Mouse (Mus musculus): ENCODE data around the gene Gnb5. TPM values are rescaled to one million over a fixed set of nuclear protein-coding genes. Genes with fewer than 3 reads are reported as not detected.
"Not testable (repeated sequence)": the region's sequence is repeated elsewhere in the genome, so short reads cannot be mapped to it uniquely, and the experiment has no call there.

Gene Gnb5
- total RNA-seq, 2 experiments from 2014 or later, result 161 to 167 TPM

DNA sequence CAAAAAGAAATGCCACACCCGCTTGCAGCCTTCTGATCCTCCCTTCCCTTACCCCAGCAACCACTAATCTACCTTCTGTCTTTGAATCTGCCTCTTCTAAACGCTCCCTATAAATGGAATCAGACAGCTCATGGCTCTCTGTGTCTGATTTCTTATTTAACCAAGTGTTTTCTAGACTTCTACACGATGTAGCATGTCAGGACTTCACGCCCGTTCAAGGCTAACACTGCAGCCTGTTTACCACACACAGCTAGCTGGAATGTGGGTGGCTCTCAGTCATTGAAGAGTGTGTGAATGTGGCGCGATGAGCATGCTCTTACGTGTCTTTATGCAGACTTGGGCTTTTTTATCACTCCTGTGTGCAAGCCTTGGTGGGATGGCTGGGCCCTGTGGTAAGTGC is 47.0 kb downstream of the Gnb5 start:
- DNase-seq (ENCODE audit: low spot score in 2 of 2), result peak in 1 of 2 experiments; percentile 36

DNA sequence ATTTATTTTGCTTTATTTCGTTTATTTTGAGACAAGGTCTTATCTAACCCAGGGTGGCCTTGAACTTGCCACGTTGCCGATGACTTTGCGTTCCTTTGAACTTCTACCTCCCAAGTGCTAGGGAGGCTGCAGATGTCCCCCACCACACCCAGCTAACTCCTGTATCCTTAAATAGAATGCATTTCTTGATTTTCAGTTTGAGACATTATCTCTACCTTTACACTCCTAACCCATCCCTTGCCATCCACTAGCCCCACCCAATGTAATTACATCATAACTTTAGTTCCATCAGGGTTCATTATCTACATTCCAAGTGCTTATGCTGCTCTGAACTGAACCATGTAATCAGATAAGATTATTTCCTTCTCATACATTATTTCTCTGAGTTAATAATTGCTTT is 49.7 kb downstream of the Gnb5 start:
- no peak for DNase-seq (ENCODE audit: low spot score in 2 of 2)

- peak; percentile 34 to 52 for DNase-seq (ENCODE audit: low spot score in 2 of 2)
Measured at GRCm38 (mm10) chr9:75357087-75357654, 51.1 kb downstream of the Gnb5 start.

DNA sequence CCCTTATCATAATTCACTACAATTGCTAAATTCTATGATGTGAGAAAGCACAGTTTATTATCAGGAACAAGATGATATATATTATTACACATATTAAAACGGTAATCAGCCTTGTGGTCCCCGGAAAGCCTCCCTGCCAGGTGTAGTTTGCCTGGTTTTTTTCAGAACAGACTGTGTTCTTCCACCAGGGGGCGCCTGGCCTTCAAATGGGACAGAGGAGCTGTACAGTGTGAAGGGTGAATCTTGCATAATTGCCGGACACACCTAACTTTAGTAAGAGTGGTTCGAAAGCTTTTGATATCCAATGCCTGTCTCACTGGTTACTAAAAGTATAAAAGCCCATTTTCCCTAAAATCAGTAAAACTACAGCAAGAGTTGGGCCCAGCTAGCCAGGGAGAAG is 55.6 kb downstream of the Gnb5 start:
- peak; percentile 61 to 76 for DNase-seq (ENCODE audit: low spot score in 2 of 2)

DNA sequence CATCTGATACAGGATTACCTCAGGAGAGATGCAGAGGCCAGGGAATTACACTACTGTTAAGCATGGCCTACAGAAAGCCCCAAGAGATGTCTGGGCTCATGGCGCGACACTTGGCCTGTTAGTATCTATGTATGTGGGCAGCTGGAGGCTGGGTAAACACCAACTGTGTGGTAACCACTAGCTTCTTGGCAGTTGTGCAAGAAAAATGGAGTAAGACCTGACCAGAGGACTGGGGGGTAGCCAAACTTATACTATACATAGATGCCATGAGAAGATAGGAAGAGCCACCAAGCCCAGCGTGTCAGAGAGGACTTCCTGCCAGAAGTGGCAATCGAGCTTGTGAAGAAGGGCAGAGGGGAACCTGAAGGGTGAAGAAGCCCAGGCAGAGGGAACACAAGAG is 56.1 kb downstream of the Gnb5 start:
- no peak for DNase-seq (ENCODE audit: low spot score in 2 of 2)

DNA sequence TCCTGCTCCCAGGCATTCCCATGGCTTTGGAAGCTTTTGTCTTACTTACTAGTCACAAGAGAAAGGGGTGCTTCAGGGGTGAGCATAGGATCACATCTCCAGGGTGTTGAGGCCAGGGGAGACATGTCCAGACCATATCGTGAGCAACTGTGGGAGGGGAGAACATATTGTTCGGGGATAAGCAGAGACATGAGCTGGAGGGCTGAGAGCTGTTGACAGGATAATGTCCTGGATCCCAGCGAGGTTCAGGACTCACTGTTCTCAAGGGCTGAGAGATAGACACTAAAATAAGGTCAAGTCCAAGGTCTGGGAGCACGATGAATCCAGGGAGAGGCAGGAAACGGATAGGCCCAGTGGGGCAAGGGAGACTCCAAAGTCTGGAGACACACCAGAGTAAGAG is 56.9 kb downstream of the Gnb5 start:
- no peak for DNase-seq (ENCODE audit: low spot score in 2 of 2)

GRCm38 (mm10) chr9:75363702-75364101 is 57.6 kb downstream of the Gnb5 start:
- DNase-seq (ENCODE audit: low spot score in 2 of 2), result not testable (repeated sequence)

DNA sequence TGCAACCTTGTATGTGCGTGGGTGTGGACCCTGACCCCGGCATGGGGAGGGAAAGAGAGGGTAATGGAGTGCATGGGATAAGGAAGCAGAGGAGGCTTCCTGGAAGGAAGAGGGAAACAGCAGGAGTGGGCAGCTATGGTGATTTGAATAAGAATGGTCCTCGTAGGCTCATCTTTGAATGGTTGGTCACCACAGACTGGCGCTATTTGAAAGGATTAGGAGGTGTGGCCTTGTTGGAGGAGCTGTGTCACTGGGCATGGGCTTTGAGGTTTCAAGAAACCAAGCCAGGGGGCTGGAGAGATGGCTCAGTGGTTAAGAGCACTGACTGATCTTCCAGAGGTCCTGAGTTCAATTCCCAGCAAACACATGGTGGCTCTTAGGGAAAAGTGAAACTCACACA is 59.1 kb downstream of the Gnb5 start:
- DNase-seq (ENCODE audit: low spot score in 2 of 2), result no peak

GRCm38 (mm10) chr9:75366191-75366590 is 60.1 kb downstream of the Gnb5 start:
- no peak for DNase-seq (ENCODE audit: low spot score in 2 of 2)

DNA sequence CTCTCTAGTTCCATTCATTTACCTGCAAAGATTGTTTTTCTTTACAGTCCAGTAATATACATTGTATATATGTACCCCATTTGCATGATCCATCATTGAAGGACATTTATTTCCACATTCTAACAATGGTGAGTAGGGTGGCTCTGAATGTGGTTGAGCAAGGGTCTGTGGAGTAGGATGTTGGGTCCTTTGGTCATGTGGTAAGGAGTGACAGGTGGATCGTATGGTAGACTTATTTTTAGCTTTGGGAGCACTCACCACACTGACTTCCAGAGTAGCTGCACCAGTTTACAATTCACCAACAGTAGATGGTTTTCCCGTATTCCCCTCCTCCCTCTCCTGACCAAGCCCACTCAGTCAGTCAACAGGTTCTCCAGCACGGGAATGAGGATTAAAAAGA is 62.7 kb downstream of the Gnb5 start:
- DNase-seq (ENCODE audit: low spot score in 2 of 2), result no peak

GRCm38 (mm10) chr9:75375606-75376005 is 69.5 kb downstream of the Gnb5 start:
- DNase-seq (ENCODE audit: low spot score in 2 of 2), result no peak

DNA sequence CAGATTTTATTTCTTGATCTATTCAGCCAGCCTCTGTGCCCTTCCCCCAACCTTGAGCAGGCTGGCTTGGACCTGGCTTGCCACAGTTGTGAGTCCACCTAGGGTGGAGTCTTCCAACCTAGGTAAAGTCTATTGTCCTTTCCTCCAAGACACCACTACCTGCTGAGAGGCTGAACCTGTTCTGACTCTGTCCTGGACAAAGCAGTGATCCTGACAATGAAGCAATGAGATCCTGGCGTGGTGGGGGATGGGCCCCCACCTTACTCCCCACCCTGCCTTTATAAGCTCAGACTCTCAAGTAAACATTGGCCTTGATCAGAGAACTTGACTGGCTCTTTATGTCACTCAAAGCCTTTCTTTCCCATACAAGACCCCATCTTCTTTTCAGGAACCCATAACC is 70.3 kb downstream of the Gnb5 start:
- no peak for DNase-seq (ENCODE audit: low spot score in 2 of 2)

DNA sequence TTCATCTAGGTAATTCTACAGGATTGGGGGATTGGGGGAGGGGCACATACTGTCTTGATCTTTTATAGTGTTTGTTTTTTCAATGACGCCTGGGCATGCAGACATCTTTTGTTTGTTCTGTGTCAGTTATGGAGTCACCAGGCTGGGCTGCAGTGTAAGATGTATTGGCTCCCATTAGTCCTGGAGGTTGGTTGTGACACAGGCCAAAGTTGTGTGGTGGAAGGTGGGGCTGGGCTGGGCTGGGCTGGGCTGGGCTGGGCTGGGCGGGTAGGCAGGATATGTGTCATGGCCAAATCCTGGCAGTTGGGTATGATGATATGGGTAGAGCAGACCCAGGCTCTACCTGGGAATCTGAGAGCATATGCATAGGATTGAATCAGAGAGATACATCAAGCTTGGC is 72.7 kb downstream of the Gnb5 start:
- no peak for DNase-seq (ENCODE audit: low spot score in 2 of 2)

DNA sequence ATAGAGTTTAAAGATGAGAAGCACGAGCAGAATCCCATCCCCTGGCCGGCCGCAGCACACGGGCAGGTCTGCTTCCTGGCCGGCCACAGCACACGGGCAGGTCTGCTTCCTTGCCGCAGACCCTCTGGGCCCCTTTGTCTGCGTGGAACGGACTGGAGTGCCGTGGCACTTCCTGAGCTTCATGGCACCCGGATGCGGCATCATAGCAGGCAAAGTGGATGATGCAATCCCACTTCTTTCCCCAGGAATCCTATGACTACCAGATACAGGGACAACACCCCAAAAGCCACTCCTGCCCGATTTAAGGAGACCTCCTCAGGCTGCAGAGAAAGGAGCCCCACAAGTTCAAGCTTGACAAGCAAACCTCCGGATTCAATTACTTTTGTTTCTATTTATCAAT is 76.7 kb downstream of the Gnb5 start:
- DNase-seq (ENCODE audit: low spot score in 2 of 2), result no peak

DNA sequence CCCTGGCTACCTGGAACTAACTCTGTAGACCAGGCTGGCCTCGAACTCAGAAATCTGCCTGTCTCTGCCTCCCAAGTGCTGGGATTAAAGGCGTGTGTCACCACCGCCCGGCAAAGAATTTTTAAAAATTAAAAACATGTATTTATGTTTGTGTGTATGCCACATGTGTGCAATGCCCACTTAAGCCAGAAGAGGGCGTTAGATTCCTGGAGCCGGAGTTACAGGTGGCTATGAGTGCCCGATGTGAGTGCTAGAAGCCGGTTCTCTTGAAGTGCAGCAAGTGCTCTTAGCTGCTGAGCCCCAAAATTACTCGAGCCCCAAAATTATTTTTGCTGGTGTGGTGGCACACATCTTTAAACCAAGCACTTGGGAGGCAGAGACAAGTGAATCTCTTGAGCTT is 77.7 kb downstream of the Gnb5 start:
- no peak for DNase-seq (ENCODE audit: low spot score in 2 of 2)

DNA sequence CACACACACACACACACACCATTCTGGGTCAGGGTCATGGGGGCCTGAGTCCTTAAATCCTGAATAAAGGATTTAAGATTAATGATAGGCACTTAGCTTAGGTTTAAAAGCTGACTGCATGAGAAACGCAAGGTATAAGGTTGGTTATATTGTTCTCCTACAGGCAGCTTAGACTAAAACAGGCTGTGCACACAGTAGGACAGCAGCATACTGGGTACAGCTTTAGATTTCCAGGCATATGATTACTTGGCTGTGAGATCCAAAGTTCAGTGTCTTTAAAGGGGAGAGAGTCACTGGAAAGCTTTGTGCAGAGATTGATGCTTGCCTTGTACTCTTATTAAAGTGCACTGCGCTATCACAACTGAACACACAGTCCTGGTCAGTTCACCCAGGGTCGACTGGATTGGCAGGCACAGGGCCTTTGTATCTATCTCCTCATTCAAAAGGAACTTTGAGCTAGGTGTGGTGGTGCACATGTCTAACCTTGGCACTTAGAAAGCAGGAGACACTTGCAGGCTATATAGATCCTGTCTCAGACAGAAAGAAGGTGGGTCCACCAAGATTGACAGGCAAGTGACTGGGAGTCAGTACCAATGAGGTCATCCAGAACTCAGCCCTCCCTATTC is 78.4 kb downstream of the Gnb5 start:
- DNase-seq (ENCODE audit: low spot score in 2 of 2), result no peak

DNA sequence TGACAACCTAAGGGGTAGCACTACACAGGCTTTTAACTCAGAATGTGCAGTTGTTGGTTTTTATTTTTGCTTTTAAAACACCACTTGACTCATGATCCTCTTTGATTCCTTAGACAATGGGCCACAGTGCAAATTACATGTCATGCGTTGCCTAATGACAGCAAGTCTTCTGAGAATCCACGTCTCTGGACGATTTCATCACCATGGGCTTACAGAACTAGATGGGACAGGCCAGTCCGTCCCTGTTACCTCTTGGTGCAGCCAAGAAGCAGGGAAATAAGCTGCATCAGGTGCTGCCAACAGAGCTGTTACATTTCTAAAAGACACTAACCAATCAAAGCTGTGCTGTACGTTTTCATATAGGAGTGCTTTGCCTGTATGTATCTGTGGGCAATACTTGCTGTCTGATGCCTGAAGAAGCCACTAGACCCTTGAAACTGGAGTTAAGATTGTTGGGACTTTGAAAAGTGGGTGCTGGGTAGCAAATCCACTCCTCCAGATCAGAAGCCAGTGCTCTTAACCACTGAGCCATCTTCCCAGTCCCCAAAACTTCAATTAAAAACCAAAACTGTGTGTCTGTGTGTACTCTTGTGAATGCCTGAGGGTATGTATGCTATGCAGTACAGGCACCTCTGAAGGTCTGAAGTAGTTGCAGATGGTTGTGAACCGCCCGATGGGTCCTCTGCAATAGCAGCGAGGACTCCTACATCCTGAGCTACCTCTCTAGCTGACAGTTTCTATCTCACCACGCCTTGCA is 79.3 kb downstream of the Gnb5 start:
- no peak for DNase-seq (ENCODE audit: low spot score in 2 of 2)

DNA sequence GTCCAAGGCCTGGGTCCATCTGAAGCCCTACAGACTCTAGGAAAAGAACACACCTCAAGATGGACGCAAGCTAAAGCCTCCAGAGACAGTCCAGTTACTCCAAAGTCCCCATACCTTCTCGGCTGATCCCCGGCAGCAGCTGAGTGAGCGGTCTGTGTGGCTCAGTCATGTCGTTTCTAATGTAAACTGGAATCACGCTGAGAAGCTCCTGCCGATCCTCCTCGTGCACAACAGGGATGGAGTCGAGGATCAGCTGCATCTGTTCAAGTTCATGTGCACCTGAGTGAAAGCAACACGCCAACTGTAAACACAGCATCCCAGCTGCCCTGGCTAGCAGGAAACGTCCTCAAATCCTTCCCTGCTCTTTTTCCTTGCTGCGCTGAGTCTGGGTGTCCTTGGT is 87.2 kb downstream of the Gnb5 start:
- DNase-seq (ENCODE audit: low spot score in 2 of 2), result no peak

All from left cerebral cortex, adult 18-20 months (tissue).